Mouse (Mus musculus) forebrain, embryonic 13.5 days (tissue): ENCODE data around the gene Pde8b. TPM values are rescaled to one million over a fixed set of nuclear protein-coding genes. Genes with fewer than 3 reads are reported as not detected.

Experiments used
- ATAC-seq: fragments of 200-750 bp; cut with Nextera tagmentation; 2 replicates; pipeline ENCODE4 v1.8.0; 2017
- H3K27ac ChIP-seq: fragments of 300-500 bp; sonication (generic); 2 replicates; pipeline ENCODE4 v1.5.1; 2015; ENCODE audit warnings: inconsistent platforms, mild to moderate bottlenecking, moderate library complexity
- H3K27me3 ChIP-seq: fragments of 300-500 bp; sonication (generic); 2 replicates; pipeline ENCODE4 v1.6.1; 2015; ENCODE audit warnings: mild to moderate bottlenecking, inconsistent platforms
- H3K36me3 ChIP-seq: fragments of 300-500 bp; sonication (generic); 2 replicates; pipeline ENCODE4 v1.6.1; 2015; ENCODE audit warnings: mild to moderate bottlenecking, inconsistent platforms; ENCODE audit not compliant: poor library complexity, severe bottlenecking
- H3K4me1 ChIP-seq: fragments of 300-500 bp; sonication (generic); 2 replicates; pipeline ENCODE4 v1.6.1; 2015; ENCODE audit warnings: inconsistent platforms
- H3K4me2 ChIP-seq: fragments of 300-500 bp; sonication (generic); 2 replicates; pipeline ENCODE4 v1.6.1; 2015; ENCODE audit warnings: inconsistent platforms, mild to moderate bottlenecking, moderate library complexity
- H3K4me3 ChIP-seq: fragments of 300-500 bp; sonication (generic); 2 replicates; pipeline ENCODE4 v1.5.1; 2015; ENCODE audit warnings: mild to moderate bottlenecking, inconsistent platforms
- H3K9ac ChIP-seq: fragments of 300-500 bp; sonication (generic); 2 replicates; pipeline ENCODE4 v1.6.1; 2015; ENCODE audit warnings: mild to moderate bottlenecking, inconsistent platforms
- H3K9me3 ChIP-seq: fragments of 300-500 bp; sonication (generic); replicated peaks from 2 replicates; pipeline ENCODE4 v1.6.1; 2016; ENCODE audit warnings: inconsistent platforms
- WGBS: fragments of 180-500 bp; shearing (Covaris S2); methylation state at CpG from one replicate; pipeline ENCODE4 v1.1.7; 2015; 5-methylcytosine and 5-hydroxymethylcytosine counted together
- polyA plus RNA-seq: library from polyadenylated mRNA; unstranded; fragments of >200 nt; fragmentation: Nextera tagmentation; extraction: Ambion mirVana; gene quantifications from 2 replicates; pipeline ENCODE4 v1.2.1, GENCODE M21; 2015

Gene Pde8b
- polyA plus RNA-seq, 1 experiment from 2014 or later, result 3.8 TPM

- H3K4me1 ChIP-seq, result 0 out of 2 replicates have a peak, but pooled peaks cover 4% of the 10 kb centered on the region
- H3K4me3 ChIP-seq, result no peak overlapping the region
- no peak overlapping the region for H3K4me2 ChIP-seq
- no peaks in the 10 kb centered on the region for H3K9me3 ChIP-seq
- H3K9ac ChIP-seq, result no peak overlapping the region
- 76% methylated on average over 6 of the region's 6 CpGs for whole genome bisulfite sequencing
- H3K36me3 ChIP-seq, result peaks cover 9% of the 10 kb centered on the region
- H3K27me3 ChIP-seq, result no peaks in the 10 kb centered on the region
- no peak; the same call in 1 of the 2 replicates for ATAC-seq
- H3K27ac ChIP-seq, result no peak overlapping the region
Measured at GRCm38 (mm10) chr13:95030828-95031227, 219.3 kb downstream of the Pde8b start.

GRCm38 (mm10) chr13:95020216-95020615 is 229.9 kb downstream of the Pde8b start:
- Histone ChIP-seq H3K36me3 (peaks cover 5% of the 10 kb centered on the region), H3K9me3 (no peaks in the 10 kb centered on the region), H3K9ac (no peak overlapping the region), H3K27ac (no peak overlapping the region), H3K27me3 (no peaks in the 10 kb centered on the region), H3K4me3 (no peak overlapping the region), H3K4me1 (peaks cover 14% of the 10 kb centered on the region), H3K4me2 (no peak overlapping the region)
- no peak for ATAC-seq
- 81% methylated on average over 6 of the region's 6 CpGs for WGBS

- no peak overlapping the region for H3K4me2 ChIP-seq
- no peaks in the 10 kb centered on the region for H3K27me3 ChIP-seq
- H3K4me1 ChIP-seq, result peaks cover 14% of the 10 kb centered on the region
- no peak for ATAC-seq
- peaks cover 5% of the 10 kb centered on the region for H3K36me3 ChIP-seq
- no peak overlapping the region for H3K4me3 ChIP-seq
- no peak overlapping the region for H3K9ac ChIP-seq
- no peak overlapping the region for H3K27ac ChIP-seq
- H3K9me3 ChIP-seq, result no peaks in the 10 kb centered on the region
- 87% methylated on average over 6 of the region's 6 CpGs for WGBS
Measured at GRCm38 (mm10) chr13:95019345-95019744, 230.8 kb downstream of the Pde8b start.

GRCm38 (mm10) chr13:95017916-95018315 is 232.2 kb downstream of the Pde8b start:
- Histone ChIP-seq H3K27me3 (no peaks in the 10 kb centered on the region), H3K4me3 (no peak overlapping the region), H3K9me3 (no peaks in the 10 kb centered on the region), H3K4me2 (peak overlapping the region; percentile 24; the same call in 1 of the 2 replicates), H3K27ac (no peak overlapping the region), H3K36me3 (peaks cover 5% of the 10 kb centered on the region), H3K4me1 (peaks cover 14% of the 10 kb centered on the region), H3K9ac (no peak overlapping the region)
- ATAC-seq, result peak; percentile 73
- WGBS, result 2% methylated on average over 9 of the region's 9 CpGs

GRCm38 (mm10) chr13:95017278-95017677 is 232.9 kb downstream of the Pde8b start:
- no peak overlapping the region for H3K9ac ChIP-seq
- 90% methylated on average over 6 of the region's 6 CpGs for WGBS
- no peak for ATAC-seq
- H3K27me3 ChIP-seq, result no peaks in the 10 kb centered on the region
- no peak overlapping the region for H3K4me2 ChIP-seq
- H3K4me1 ChIP-seq, result peaks cover 14% of the 10 kb centered on the region
- H3K27ac ChIP-seq, result no peak overlapping the region
- no peaks in the 10 kb centered on the region for H3K9me3 ChIP-seq
- H3K36me3 ChIP-seq, result peaks cover 5% of the 10 kb centered on the region
- H3K4me3 ChIP-seq, result no peak overlapping the region

GRCm38 (mm10) chr13:95011546-95012257 is 238.4 kb downstream of the Pde8b start:
- Histone ChIP-seq H3K9me3 (no peaks in the 10 kb centered on the region), H3K27ac (no peak overlapping the region), H3K4me2 (no peak overlapping the region), H3K27me3 (no peaks in the 10 kb centered on the region), H3K9ac (no peak overlapping the region), H3K4me3 (no peak overlapping the region), H3K4me1 (peaks cover 7% of the 10 kb centered on the region), H3K36me3 (peaks cover 6% of the 10 kb centered on the region; the same call in 1 of the 2 replicates)
- no peak for ATAC-seq
- 90% methylated on average over 7 of the region's 7 CpGs for WGBS

- Histone ChIP-seq H3K27me3 (no peaks in the 10 kb centered on the region), H3K9me3 (no peaks in the 10 kb centered on the region), H3K4me3 (no peak overlapping the region), H3K27ac (no peak overlapping the region), H3K4me1 (no peaks in the 10 kb centered on the region), H3K9ac (no peak overlapping the region), H3K4me2 (no peak overlapping the region), H3K36me3 (peaks cover 6% of the 10 kb centered on the region; the same call in 1 of the 2 replicates)
- WGBS, result 85% methylated on average over 7 of the region's 7 CpGs
- no peak for ATAC-seq
Measured at GRCm38 (mm10) chr13:95009261-95009660, 240.9 kb downstream of the Pde8b start.

- peaks cover 6% of the 10 kb centered on the region; the same call in 1 of the 2 replicates for H3K36me3 ChIP-seq
- H3K27me3 ChIP-seq, result no peaks in the 10 kb centered on the region
- H3K4me2 ChIP-seq, result no peak overlapping the region
- no peak overlapping the region for H3K9ac ChIP-seq
- 78% methylated on average over 8 of the region's 8 CpGs for WGBS
- no peak for ATAC-seq
- H3K9me3 ChIP-seq, result no peaks in the 10 kb centered on the region
- H3K27ac ChIP-seq, result no peak overlapping the region
- H3K4me1 ChIP-seq, result no peaks in the 10 kb centered on the region
- no peak overlapping the region for H3K4me3 ChIP-seq
Measured at GRCm38 (mm10) chr13:95007281-95007680, 242.9 kb downstream of the Pde8b start.

- no peak for ATAC-seq
Measured at GRCm38 (mm10) chr13:94990516-94990915, 259.6 kb downstream of the Pde8b start.

GRCm38 (mm10) chr13:94979081-94979480 is 271.1 kb downstream of the Pde8b start:
- no peak for ATAC-seq
- no peak overlapping the region for H3K27ac ChIP-seq
- no peak overlapping the region for H3K9ac ChIP-seq
- H3K4me1 ChIP-seq, result peaks cover 11% of the 10 kb centered on the region
- 35% methylated on average over 7 of the region's 7 CpGs for WGBS
- no peak overlapping the region for H3K4me3 ChIP-seq
- H3K9me3 ChIP-seq, result no peaks in the 10 kb centered on the region
- no peaks in the 10 kb centered on the region for H3K27me3 ChIP-seq
- peaks cover 9% of the 10 kb centered on the region; the same call in 1 of the 2 replicates for H3K36me3 ChIP-seq
- no peak overlapping the region for H3K4me2 ChIP-seq

More at GRCm38 (mm10) chr13:94990516-94990915, 259.6 kb downstream of the Pde8b start:
- Histone ChIP-seq H3K27me3 (no peaks in the 10 kb centered on the region), H3K9ac (no peak overlapping the region), H3K27ac (no peak overlapping the region), H3K4me3 (no peak overlapping the region), H3K4me1 (no peaks in the 10 kb centered on the region), H3K36me3 (no peaks in the 10 kb centered on the region), H3K9me3 (no peaks in the 10 kb centered on the region), H3K4me2 (no peak overlapping the region)
- 73% methylated on average over 5 of the region's 5 CpGs for whole genome bisulfite sequencing

- H3K27me3 ChIP-seq, result no peaks in the 10 kb centered on the region
- 3% methylated on average over 51 of the region's 68 CpGs for WGBS
- peak within 1 kb of the TSS; percentile 97 for H3K27ac ChIP-seq
- ATAC-seq, result peak; percentile 99
- 0 out of 2 replicates have a peak, but pooled peaks cover 3% of the 10 kb centered on the region for H3K36me3 ChIP-seq
- no peaks in the 10 kb centered on the region for H3K9me3 ChIP-seq
- peak within 1 kb of the TSS; percentile 93 for H3K9ac ChIP-seq
- peak within 1 kb of the TSS; percentile 53 for H3K4me2 ChIP-seq
- H3K4me1 ChIP-seq, result peaks cover 11% of the 10 kb centered on the region
- peak within 1 kb of the TSS; percentile 67 for H3K4me3 ChIP-seq
Measured at GRCm38 (mm10) chr13:94976219-94977186, 273.6 kb downstream of the Pde8b start, which contains the start of gene Wdr41. TSS of gene Wdr41 (plus strand) at chr13:94976344.

GRCm38 (mm10) chr13:94975828-94976218 is 274.3 kb downstream of the Pde8b start:
- Histone ChIP-seq H3K27ac (no peak overlapping the region), H3K27me3 (no peaks in the 10 kb centered on the region), H3K4me3 (peak overlapping the region; percentile 67), H3K9ac (peak overlapping the region; percentile 93; the same call in 1 of the 2 replicates), H3K36me3 (no peaks in the 10 kb centered on the region), H3K4me1 (peaks cover 11% of the 10 kb centered on the region), H3K9me3 (no peaks in the 10 kb centered on the region), H3K4me2 (peak overlapping the region; percentile 53)
- WGBS, result 19% methylated on average over 9 of the region's 9 CpGs
- no peak for ATAC-seq
